Mouse (Mus musculus) MEL (cell line): Measurements from ENCODE around the gene Fam222a. TPM values are rescaled to one million over a fixed set of nuclear protein-coding genes. Genes with fewer than 3 reads are reported as not detected.

ENCODE experiments used
- DNase-seq: peaks from one replicate; pipeline ENCODE4 v3.0.0; 2011; ENCODE audit warnings: low read depth, low spot score
- H3K27ac ChIP-seq: 2 replicates; pipeline ENCODE4 v1.5.1; 2012; ENCODE audit warnings: low read depth, mild to moderate bottlenecking, control low read depth, low read length, moderate library complexity; ENCODE audit not compliant: control insufficient read depth
- H3K27me3 ChIP-seq, 2 experiments: fragments of 150-350 bp in 1 of 2; sonication (generic) in 1 of 2; 2 replicates each; pipeline ENCODE4 v1.6.1; 2012; ENCODE audit warnings: low read length in 2 of 2, mild to moderate bottlenecking in 2 of 2, improper control_type of control experiment in 1 of 2, moderate library complexity in 1 of 2; ENCODE audit not compliant: insufficient read depth in 2 of 2, control insufficient read depth in 1 of 2
- H3K36me3 ChIP-seq, 2 experiments: 2 replicates each; pipeline ENCODE4 v1.6.1; 2012 to 2014; ENCODE audit warnings: low read length in 2 of 2, improper control_type of control experiment in 1 of 2, inconsistent platforms in 1 of 2, mild to moderate bottlenecking in 1 of 2; ENCODE audit not compliant: insufficient read depth in 2 of 2, control insufficient read depth in 1 of 2
- H3K4me1 ChIP-seq, 2 experiments: fragments of 150-350 bp in 1 of 2; sonication (generic) in 1 of 2; 2 replicates each; pipeline ENCODE4 v1.6.1; 2012; ENCODE audit warnings: low read length in 2 of 2, improper control_type of control experiment in 1 of 2, mild to moderate bottlenecking in 1 of 2; ENCODE audit not compliant: insufficient read depth in 2 of 2, control insufficient read depth in 1 of 2
- H3K4me3 ChIP-seq, 2 experiments: fragments of 150-350 bp in 1 of 2; sonication (generic) in 1 of 2; 2 replicates each; pipeline ENCODE4 v1.5.1; 2012; ENCODE audit warnings: low read depth in 2 of 2, low read length in 2 of 2, mild to moderate bottlenecking in 2 of 2, moderate library complexity in 2 of 2, control low read depth in 1 of 2, improper control_type of control experiment in 1 of 2; ENCODE audit not compliant: control insufficient read depth in 1 of 2, insufficient read depth in 1 of 2
- H3K79me2 ChIP-seq: 2 replicates; pipeline ENCODE4 v1.6.1; 2012; ENCODE audit warnings: mild to moderate bottlenecking, low read length, moderate library complexity; ENCODE audit not compliant: control insufficient read depth, poor library complexity, insufficient read depth
- H3K9ac ChIP-seq: 2 replicates; pipeline ENCODE4 v1.6.1; 2012; ENCODE audit warnings: low read depth, mild to moderate bottlenecking, control low read depth, low read length, moderate library complexity; ENCODE audit not compliant: control insufficient read depth, poor library complexity, severe bottlenecking
- H3K9me3 ChIP-seq: fragments of 150-350 bp; sonication (generic); replicated peaks from 2 replicates; pipeline ENCODE4 v1.6.1; 2012; ENCODE audit warnings: mild to moderate bottlenecking, low read length, improper control_type of control experiment, moderate library complexity; ENCODE audit not compliant: insufficient read depth
- BHLHE40 ChIP-seq: IDR thresholded peaks from 2 replicates; pipeline ENCODE4 v1.6.1; 2012; ENCODE audit warnings: low read depth, mild to moderate bottlenecking, inconsistent platforms, low read length, improper control_type of control experiment, borderline replicate concordance
- CHD1 ChIP-seq: IDR thresholded peaks from 2 replicates; pipeline ENCODE4 v1.6.1; 2012; ENCODE audit warnings: low read depth, mild to moderate bottlenecking, inconsistent platforms, low read length, improper control_type of control experiment
- CHD2 ChIP-seq: IDR thresholded peaks from 2 replicates; pipeline ENCODE4 v1.6.1; 2011; ENCODE audit warnings: low read length, improper control_type of control experiment
- EP300 ChIP-seq, 2 experiments: IDR thresholded peaks; 2 replicates each; pipeline ENCODE4 v1.6.1; 2011; ENCODE audit warnings: improper control_type of control experiment in 2 of 2, low read length in 2 of 2, low read depth in 1 of 2, mild to moderate bottlenecking in 1 of 2
- ETS1 ChIP-seq: IDR thresholded peaks from 2 replicates; pipeline ENCODE4 v1.6.1; 2012; ENCODE audit warnings: low read depth, mild to moderate bottlenecking, inconsistent platforms, low read length, improper control_type of control experiment, moderate library complexity
- GABPA ChIP-seq: IDR thresholded peaks from 2 replicates; pipeline ENCODE4 v1.6.1; 2012; ENCODE audit warnings: low read depth, mild to moderate bottlenecking, inconsistent platforms, low read length, improper control_type of control experiment, moderate library complexity
- JUND ChIP-seq: IDR thresholded peaks from 2 replicates; pipeline ENCODE4 v1.6.1; 2011; ENCODE audit warnings: low read depth, mild to moderate bottlenecking, improper control_type of control experiment, low read length
- KAT2A ChIP-seq: conservative IDR thresholded peaks from 2 replicates; pipeline ENCODE4 v1.6.1; 2012; ENCODE audit warnings: low read depth, low read length, improper control_type of control experiment, inconsistent platforms
- MAFK ChIP-seq: IDR thresholded peaks from 2 replicates; pipeline ENCODE4 v1.6.1; 2011; ENCODE audit warnings: low read depth, mild to moderate bottlenecking, low read length, improper control_type of control experiment, borderline replicate concordance
- MAZ ChIP-seq: IDR thresholded peaks from 2 replicates; pipeline ENCODE4 v1.6.1; 2012; ENCODE audit warnings: low read depth, mild to moderate bottlenecking, inconsistent platforms, low read length, improper control_type of control experiment
- MEF2A ChIP-seq: IDR thresholded peaks from 2 replicates; pipeline ENCODE4 v1.6.1; 2014; ENCODE audit warnings: low read depth, mild to moderate bottlenecking, inconsistent platforms, low read length, improper control_type of control experiment; ENCODE audit not compliant: poor library complexity, insufficient replicate concordance, severe bottlenecking; ENCODE audit errors: extremely low read depth
- MXI1 ChIP-seq: IDR thresholded peaks from 2 replicates; pipeline ENCODE4 v1.6.1; 2011; ENCODE audit warnings: mild to moderate bottlenecking, low read depth, low read length, improper control_type of control experiment
- MYC ChIP-seq: IDR thresholded peaks from 2 replicates; pipeline ENCODE4 v1.6.1; 2011; ENCODE audit warnings: low read depth, mild to moderate bottlenecking, low read length, improper control_type of control experiment, moderate library complexity
- NRF1 ChIP-seq: IDR thresholded peaks from 2 replicates; pipeline ENCODE4 v1.6.1; 2014; ENCODE audit warnings: low read depth, mild to moderate bottlenecking, inconsistent platforms, low read length, improper control_type of control experiment, moderate library complexity; ENCODE audit not compliant: poor library complexity, insufficient read depth, severe bottlenecking
- POLR2A ChIP-seq, 2 experiments: IDR thresholded peaks; 2 replicates each; pipeline ENCODE4 v1.6.1; 2011 to 2012; ENCODE audit warnings: low read length in 2 of 2, mild to moderate bottlenecking in 2 of 2, control low read depth in 1 of 2, improper control_type of control experiment in 1 of 2, low read depth in 1 of 2, moderate library complexity in 1 of 2; ENCODE audit not compliant: control insufficient read depth in 1 of 2, insufficient read depth in 1 of 2, poor library complexity in 1 of 2
- POLR2AphosphoS2 ChIP-seq: IDR thresholded peaks from 2 replicates; pipeline ENCODE4 v1.6.1; 2011; ENCODE audit warnings: low read length, improper control_type of control experiment
- POLR2AphosphoS5 ChIP-seq: IDR thresholded peaks from 2 replicates; pipeline ENCODE4 v1.6.1; 2012; ENCODE audit warnings: low read depth, borderline replicate concordance, mild to moderate bottlenecking, inconsistent platforms, low read length, moderate library complexity, mixed read lengths
- RAD21 ChIP-seq: IDR thresholded peaks from 2 replicates; pipeline ENCODE4 v1.6.1; 2011; ENCODE audit warnings: mild to moderate bottlenecking, low read depth, low read length, improper control_type of control experiment
- SIN3A ChIP-seq: IDR thresholded peaks from 2 replicates; pipeline ENCODE4 v1.6.1; 2012; ENCODE audit warnings: low read length, improper control_type of control experiment, inconsistent platforms
- TAL1 ChIP-seq: IDR thresholded peaks from 2 replicates; pipeline ENCODE4 v1.6.1; 2012; ENCODE audit warnings: mild to moderate bottlenecking, inconsistent platforms, low read length, moderate library complexity, mixed read lengths
- TBP ChIP-seq: IDR thresholded peaks from 2 replicates; pipeline ENCODE4 v1.8.0; 2011; ENCODE audit warnings: low read depth, low read length, improper control_type of control experiment
- TCF12 ChIP-seq: IDR thresholded peaks from 2 replicates; pipeline ENCODE4 v1.6.1; 2014; ENCODE audit warnings: low read depth, mild to moderate bottlenecking, inconsistent platforms, low read length, improper control_type of control experiment, moderate library complexity
- UBTF ChIP-seq: IDR thresholded peaks from 2 replicates; pipeline ENCODE4 v1.6.1; 2012; ENCODE audit warnings: low read depth, mild to moderate bottlenecking, inconsistent platforms, low read length, improper control_type of control experiment, moderate library complexity, borderline replicate concordance; ENCODE audit not compliant: insufficient read depth
- ZNF384 ChIP-seq: IDR thresholded peaks from 2 replicates; pipeline ENCODE4 v1.6.1; 2012; ENCODE audit warnings: low read depth, mild to moderate bottlenecking, inconsistent platforms, low read length, improper control_type of control experiment
- polyA plus RNA-seq, 2 experiments: library from polyadenylated mRNA; stranded (reverse) in 1 of 2; unstranded in 1 of 2; fragments of >175 nt in 1 of 2; fragments of >200 nt in 1 of 2; gene quantifications; 2 replicates each; pipeline versions ENCODE4 v1.2.1 to v1.2.4; 2012; ENCODE audit warnings: low replicate concordance in 2 of 2, low read depth in 1 of 2; ENCODE audit not compliant: insufficient read length in 2 of 2, insufficient read depth in 1 of 2, missing spikeins in 1 of 2
- total RNA-seq: library from RNA; depleted of rRNA; stranded (reverse); fragments of 300-350 nt; gene quantifications from 2 replicates; pipeline ENCODE4 v1.2.3, GENCODE M21; 2012

The Fam222a gene
- total and polyA plus RNA-seq, 3 experiments = 0.27 to 0.70 TPM; not detected in 1

DNA sequence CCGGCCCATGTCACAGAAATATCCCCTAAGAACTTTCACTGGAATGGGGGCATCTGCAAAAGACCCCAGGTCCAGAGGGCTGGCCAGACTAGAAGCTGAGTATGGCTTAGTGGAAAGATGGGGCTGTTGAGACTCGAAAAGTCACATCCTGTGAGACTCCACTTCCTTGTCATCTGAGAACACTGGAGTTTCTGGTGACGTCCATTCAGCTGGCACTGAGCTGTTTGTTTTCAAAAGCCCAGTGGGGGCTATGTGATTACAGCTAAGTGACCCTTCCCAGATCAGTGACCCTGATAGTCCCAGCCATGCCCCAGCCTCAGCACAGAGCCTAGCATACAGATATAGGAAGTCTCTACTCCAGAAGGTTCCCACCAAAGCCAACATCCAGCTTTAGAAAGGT, 83.6 kb downstream of the Fam222a start:
- Histone ChIP-seq H3K36me3 (peaks cover 0 to 3% of the 10 kb centered on the region in 2 experiments; a peak in 2 of 4 replicates), H3K9me3 (no peaks in the 10 kb centered on the region), H3K4me3 (no peak overlapping the region), H3K9ac (no peak overlapping the region), H3K79me2 (no peaks in the 10 kb centered on the region), H3K27ac (no peak overlapping the region)
- DNase-seq = no peak
- no peak for TF ChIP-seq SIN3A
- TF ChIP-seq, all 39 proteins: peak for 0
- Histone ChIP-seq H3K4me1 (peaks cover 0 to 8% of the 10 kb centered on the region in 2 experiments; a peak in 1 of 4 replicates), H3K27me3 (no peaks in the 10 kb centered on the region)

DNA sequence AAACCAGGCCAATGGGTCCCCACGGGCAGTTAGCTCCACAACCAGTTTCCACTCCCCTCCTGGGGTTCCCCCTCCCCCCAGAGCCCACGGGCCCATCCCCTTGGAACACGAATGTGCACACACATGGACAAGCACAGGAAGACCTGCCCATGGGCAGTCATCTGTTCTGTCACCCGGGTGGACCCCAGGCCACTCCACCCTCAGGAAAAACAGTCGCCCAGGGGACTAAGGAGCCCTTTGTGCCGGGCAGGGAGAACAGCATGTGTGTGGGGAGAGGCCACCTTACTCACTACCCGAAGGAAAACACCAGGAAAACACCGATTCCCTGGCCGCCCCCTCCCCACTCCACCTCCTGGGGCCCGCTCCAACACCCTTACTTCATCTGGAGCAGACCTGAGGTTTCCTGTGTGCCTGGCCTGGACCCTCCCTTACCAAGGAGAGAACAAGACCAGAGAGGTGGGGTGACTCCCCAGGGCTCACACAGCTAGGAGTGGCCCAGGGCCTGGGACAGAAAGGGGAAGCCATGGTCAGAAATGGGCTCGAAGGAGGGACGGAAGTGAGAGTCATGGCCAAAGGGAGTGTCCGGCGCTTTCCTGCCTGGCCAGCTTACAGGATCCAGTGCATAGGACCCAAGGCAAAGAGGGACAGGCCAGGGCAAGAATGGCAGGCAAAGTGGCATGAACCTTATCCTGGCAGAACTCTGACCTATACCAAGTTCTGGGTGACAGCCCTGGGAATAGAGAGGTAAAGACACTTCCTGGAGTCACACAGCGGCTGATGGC, 86.0 kb downstream of the Fam222a start:
- H3K9me3 ChIP-seq = no peaks in the 10 kb centered on the region
- no peak overlapping the region for H3K27ac ChIP-seq
- TF ChIP-seq POLR2A (IDR thresholded peaks at IDR 0.05; ENCODE audit: control insufficient read depth in 1 of 2, insufficient read depth in 1 of 2, low read depth in 1 of 2, low read length in 2 of 2, poor library complexity in 1 of 2) (no peak), TAL1 (no peak), TBP (no peak), ETS1 (no peak), BHLHE40 (no peak), CHD1 (no peak), MAZ (no peak), NRF1 (no peak)
- no peak overlapping the region for H3K4me3 ChIP-seq
- no peaks in the 10 kb centered on the region; a peak in 1 of 4 replicates for H3K27me3 ChIP-seq
- no peaks in the 10 kb centered on the region for H3K36me3 ChIP-seq
- H3K79me2 ChIP-seq = no peaks in the 10 kb centered on the region
- H3K4me1 ChIP-seq = no peaks in the 10 kb centered on the region
- DNase-seq = no peak
- H3K9ac ChIP-seq = no peak overlapping the region

DNA sequence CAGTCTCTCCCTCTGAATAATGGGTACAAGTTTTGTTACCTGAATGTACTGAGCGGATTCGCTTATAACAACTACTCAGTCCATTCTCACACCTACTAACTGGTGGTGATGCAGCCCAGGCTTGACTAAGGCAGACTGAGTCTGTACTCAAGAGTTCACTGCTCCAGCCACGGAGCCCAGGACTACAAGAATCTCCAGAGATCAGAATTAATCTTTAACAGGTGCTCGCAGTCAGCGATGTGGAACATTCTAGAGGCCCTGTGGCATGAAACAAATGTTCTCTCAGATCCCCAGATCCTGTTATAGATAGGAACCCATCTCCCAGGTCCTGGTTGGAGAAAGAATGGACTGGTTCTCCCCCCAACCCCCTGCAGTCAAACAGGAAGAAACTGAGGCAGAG, 87.9 kb downstream of the Fam222a start:
- TF ChIP-seq POLR2AphosphoS5 = no peak
- no peak for TF ChIP-seq KAT2A
- TF ChIP-seq ZNF384 = no peak
- no peak for TF ChIP-seq MYC
- TF ChIP-seq GABPA = no peak
- TF ChIP-seq MAFK = no peak
- no peak for TF ChIP-seq JUND
- TF ChIP-seq SIN3A = no peak
- no peak for TF ChIP-seq POLR2AphosphoS2
- no peak for TF ChIP-seq UBTF
- no peak for TF ChIP-seq TCF12
- no peak for TF ChIP-seq POLR2A (IDR thresholded peaks at IDR 0.05; ENCODE audit: control insufficient read depth in 1 of 2, insufficient read depth in 1 of 2, low read depth in 1 of 2, low read length in 2 of 2, poor library complexity in 1 of 2)
- TF ChIP-seq EP300 (IDR thresholded peaks at IDR 0.05; ENCODE audit: low read depth in 1 of 2, low read length in 2 of 2) = no peak
- no peak for TF ChIP-seq RAD21
- no peak for TF ChIP-seq MEF2A
- TF ChIP-seq MXI1 = no peak
- no peak for TF ChIP-seq BHLHE40
- no peak for TF ChIP-seq CHD2
- Histone ChIP-seq H3K4me3 (no peak overlapping the region), H3K27ac (no peak overlapping the region), H3K27me3 (no peaks in the 10 kb centered on the region; a peak in 1 of 4 replicates), H3K4me1 (peaks cover 3% of the 10 kb centered on the region in 2 experiments; a peak in 2 of 4 replicates), H3K9me3 (no peaks in the 10 kb centered on the region), H3K36me3 (0 out of 4 replicates have a peak, but pooled peaks cover 0 to under 1% of the 10 kb centered on the region in 2 experiments), H3K9ac (no peak overlapping the region), H3K79me2 (no peaks in the 10 kb centered on the region)
- no peak for DNase-seq
